Mouse (Mus musculus) macrophage (primary cell): ENCODE results near the gene Tph1. TPM values are rescaled to one million over a fixed set of nuclear protein-coding genes. Genes with fewer than 3 reads are reported as not detected.
A peak's percentile ranks its signal among the peaks of the same experiment; 100 is the strongest.

ENCODE experiments used
- H3K27ac ChIP-seq: fragments of 350-480 bp; formaldehyde crosslinking; 2 replicates; pipeline ENCODE4 v1.9.0; 2021
- H3K36me3 ChIP-seq: fragments of 350-480 bp; formaldehyde crosslinking; 2 replicates; pipeline ENCODE4 v1.9.0; 2021; ENCODE audit errors: inconsistent target
- H3K4me3 ChIP-seq: fragments of 350-480 bp; formaldehyde crosslinking; 2 replicates; pipeline ENCODE4 v1.9.0; 2021; ENCODE audit errors: inconsistent target
- H3K79me2 ChIP-seq: fragments of 350-480 bp; formaldehyde crosslinking; 2 replicates; pipeline ENCODE4 v1.9.0; 2021; ENCODE audit errors: inconsistent target
- WGBS: methylation state at CpG from one replicate; pipeline ENCODE4 v1.1.7; 2026; ENCODE audit warnings: inconsistent platforms; ENCODE audit not compliant: missing documents; 5-methylcytosine and 5-hydroxymethylcytosine counted together
- polyA plus RNA-seq: library from polyadenylated mRNA; stranded (reverse); fragments of 250-400 nt; gene quantifications from 3 replicates; pipeline ENCODE4 v1.2.4, GENCODE M21; 2018; ENCODE audit warnings: inconsistent platforms

Gene Tph1
- polyA plus RNA-seq, 1 experiment from 2014 or later: not detected

DNA sequence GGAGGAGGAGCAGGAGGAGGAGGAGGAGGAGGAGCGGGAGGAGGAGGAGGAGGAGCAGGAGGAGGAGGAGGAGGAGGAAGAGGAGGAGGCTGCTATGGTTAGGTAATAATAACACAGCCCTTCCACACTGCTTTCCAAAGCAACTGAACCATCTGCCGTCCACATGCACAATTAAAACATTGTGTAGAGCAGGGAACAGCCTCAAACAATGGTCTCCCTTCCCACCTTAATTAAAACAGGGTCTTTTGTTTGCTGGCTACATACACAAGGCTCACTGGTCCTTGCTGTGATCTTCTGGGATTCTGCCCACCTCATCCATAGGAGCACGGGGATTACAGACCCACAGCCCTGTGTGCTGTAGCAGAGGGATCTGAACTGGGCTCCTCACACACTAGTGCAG, 48.4 kb downstream of the Tph1 start:
- no peaks in the 10 kb centered on the region for H3K79me2 ChIP-seq
- no peak overlapping the region for H3K27ac ChIP-seq
- H3K4me3 ChIP-seq: no peak overlapping the region
- 100% methylated on average over 2 of the region's 3 CpGs for WGBS
- peaks cover 12% of the 10 kb centered on the region; the same call in 1 of the 2 replicates for H3K36me3 ChIP-seq

- Histone ChIP-seq H3K27ac (no peak overlapping the region), H3K79me2 (no peaks in the 10 kb centered on the region), H3K36me3 (peaks cover 12% of the 10 kb centered on the region; the same call in 1 of the 2 replicates), H3K4me3 (no peak overlapping the region)
- WGBS: 94% methylated on average over 23 of the region's 23 CpGs
Observed at GRCm38 (mm10) chr7:46618416-46619110, 53.8 kb downstream of the Tph1 start.

DNA sequence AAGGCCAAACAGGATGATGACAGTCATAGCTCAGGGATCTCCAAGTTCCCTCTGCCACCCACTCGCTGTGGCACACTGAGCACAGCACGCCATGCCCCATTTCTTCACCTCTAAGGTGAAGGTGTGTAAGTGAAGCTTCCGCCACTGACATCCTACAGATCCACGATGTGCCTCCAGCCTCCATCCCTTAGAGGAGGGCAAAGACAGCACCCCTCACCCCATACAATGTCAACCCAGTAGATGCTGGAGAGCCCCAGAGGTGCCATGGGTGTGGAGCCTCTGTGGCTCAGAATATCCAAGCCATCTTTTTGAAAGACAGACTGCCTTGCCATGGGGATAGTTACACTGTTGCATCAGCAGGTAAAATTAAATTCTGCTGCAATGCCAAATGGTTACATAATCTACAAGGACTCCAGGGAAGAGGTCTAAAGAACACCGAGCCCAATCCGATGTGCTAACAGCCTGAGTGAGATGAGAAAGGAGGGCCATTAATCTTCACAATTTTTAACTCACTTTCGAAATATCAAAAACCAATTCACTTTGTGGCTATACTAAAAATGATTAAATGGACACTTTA, 55.8 kb downstream of the Tph1 start:
- Histone ChIP-seq H3K4me3 (no peak overlapping the region), H3K36me3 (peaks cover 15% of the 10 kb centered on the region; the same call in 1 of the 2 replicates), H3K79me2 (no peaks in the 10 kb centered on the region), H3K27ac (peak overlapping the region; percentile 69)
- 94% methylated on average over 5 of the region's 7 CpGs for WGBS

- Histone ChIP-seq H3K36me3 (peaks cover 8% of the 10 kb centered on the region; the same call in 1 of the 2 replicates), H3K79me2 (no peaks in the 10 kb centered on the region), H3K4me3 (no peak overlapping the region), H3K27ac (peak overlapping the region; percentile 69)
- 24% methylated on average over 5 of the region's 5 CpGs for WGBS
Observed at GRCm38 (mm10) chr7:46615256-46615977, 56.9 kb downstream of the Tph1 start.

- Histone ChIP-seq H3K79me2 (no peaks in the 10 kb centered on the region), H3K36me3 (0 out of 2 replicates have a peak, but pooled peaks cover 4% of the 10 kb centered on the region), H3K4me3 (no peak overlapping the region), H3K27ac (peak overlapping the region; percentile 69; the same call in 1 of the 2 replicates)
- 98% methylated on average over 9 of the region's 12 CpGs for WGBS
Observed at GRCm38 (mm10) chr7:46614263-46614662, 58.1 kb downstream of the Tph1 start.

DNA sequence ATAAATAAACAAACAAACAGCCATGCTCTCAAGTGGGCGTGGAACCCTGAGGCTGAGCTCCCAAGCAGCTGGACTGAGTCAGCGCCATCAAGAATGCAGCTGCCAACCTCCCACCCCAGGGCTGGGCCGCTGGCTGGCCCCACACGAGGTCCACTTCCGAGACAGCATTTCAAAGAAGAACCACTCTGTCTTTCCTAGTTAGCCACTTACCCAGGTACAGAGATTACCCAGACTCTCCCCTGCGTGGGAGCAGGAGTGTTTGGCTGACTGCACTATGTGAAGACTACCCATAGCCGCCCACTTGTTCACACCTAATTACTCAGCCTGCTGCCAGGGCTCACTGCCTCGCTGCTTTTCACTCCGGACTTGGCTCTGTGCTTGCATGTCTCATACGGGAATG, 59.2 kb downstream of the Tph1 start:
- H3K27ac ChIP-seq: no peak overlapping the region
- no peak overlapping the region for H3K4me3 ChIP-seq
- 93% methylated on average over 10 of the region's 10 CpGs for WGBS
- no peaks in the 10 kb centered on the region for H3K79me2 ChIP-seq
- H3K36me3 ChIP-seq: 0 out of 2 replicates have a peak, but pooled peaks cover 4% of the 10 kb centered on the region

- WGBS: 93% methylated on average over 6 of the region's 6 CpGs
- H3K4me3 ChIP-seq: no peak overlapping the region
- H3K79me2 ChIP-seq: no peaks in the 10 kb centered on the region
- H3K27ac ChIP-seq: no peak overlapping the region
- 0 out of 2 replicates have a peak, but pooled peaks cover 4% of the 10 kb centered on the region for H3K36me3 ChIP-seq
Observed at GRCm38 (mm10) chr7:46612421-46612937, 59.9 kb downstream of the Tph1 start.

DNA sequence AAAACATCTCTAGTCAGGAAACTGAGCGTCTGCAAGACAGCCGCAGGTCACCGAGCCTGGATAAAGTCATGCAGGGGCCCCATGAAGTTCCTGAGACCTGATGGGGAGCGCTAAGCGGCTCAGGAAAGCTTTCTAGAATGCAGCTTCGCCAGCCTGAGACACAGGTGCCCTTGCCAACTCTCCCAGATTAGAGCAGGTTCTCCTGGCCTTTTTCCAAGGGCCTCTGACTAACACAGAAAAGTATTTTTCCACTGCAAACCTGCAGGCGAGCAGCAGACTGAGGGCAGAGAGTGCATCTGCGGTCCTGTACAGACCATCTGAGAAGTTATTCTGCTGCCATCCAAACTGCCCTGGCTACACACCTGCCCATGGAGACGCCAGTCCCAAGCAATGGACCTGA, 60.4 kb downstream of the Tph1 start:
- Histone ChIP-seq H3K36me3 (0 out of 2 replicates have a peak, but pooled peaks cover 4% of the 10 kb centered on the region), H3K27ac (no peak overlapping the region)
- 96% methylated on average over 9 of the region's 9 CpGs for whole genome bisulfite sequencing

DNA sequence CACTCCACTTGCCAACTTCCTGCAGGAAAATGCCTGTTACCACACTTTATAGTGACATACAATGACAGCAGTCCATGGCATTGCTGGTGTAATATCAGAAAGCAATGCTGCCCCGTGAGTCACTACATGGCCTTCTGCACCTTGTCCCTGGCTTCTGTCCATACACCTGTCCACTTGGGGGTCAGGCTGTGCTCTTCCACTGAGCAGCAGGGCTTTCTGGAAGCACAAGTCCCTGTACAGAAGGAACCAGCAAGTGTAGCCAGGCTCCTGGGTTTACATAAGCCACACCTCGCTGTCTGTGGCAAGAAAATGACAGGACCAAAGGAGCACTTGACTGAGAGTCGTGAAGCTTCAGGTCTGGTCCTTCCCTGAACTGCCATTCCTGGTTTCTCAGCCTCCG, 63.0 kb downstream of the Tph1 start:
- H3K79me2 ChIP-seq: no peaks in the 10 kb centered on the region
- WGBS: 94% methylated on average over 4 of the region's 4 CpGs
- H3K36me3 ChIP-seq: 0 out of 2 replicates have a peak, but pooled peaks cover 4% of the 10 kb centered on the region
- no peak overlapping the region for H3K4me3 ChIP-seq
- H3K27ac ChIP-seq: no peak overlapping the region

More for the DNA sequence above, 60.4 kb downstream of the Tph1 start:
- H3K4me3 ChIP-seq: no peak overlapping the region
- no peaks in the 10 kb centered on the region for H3K79me2 ChIP-seq

DNA sequence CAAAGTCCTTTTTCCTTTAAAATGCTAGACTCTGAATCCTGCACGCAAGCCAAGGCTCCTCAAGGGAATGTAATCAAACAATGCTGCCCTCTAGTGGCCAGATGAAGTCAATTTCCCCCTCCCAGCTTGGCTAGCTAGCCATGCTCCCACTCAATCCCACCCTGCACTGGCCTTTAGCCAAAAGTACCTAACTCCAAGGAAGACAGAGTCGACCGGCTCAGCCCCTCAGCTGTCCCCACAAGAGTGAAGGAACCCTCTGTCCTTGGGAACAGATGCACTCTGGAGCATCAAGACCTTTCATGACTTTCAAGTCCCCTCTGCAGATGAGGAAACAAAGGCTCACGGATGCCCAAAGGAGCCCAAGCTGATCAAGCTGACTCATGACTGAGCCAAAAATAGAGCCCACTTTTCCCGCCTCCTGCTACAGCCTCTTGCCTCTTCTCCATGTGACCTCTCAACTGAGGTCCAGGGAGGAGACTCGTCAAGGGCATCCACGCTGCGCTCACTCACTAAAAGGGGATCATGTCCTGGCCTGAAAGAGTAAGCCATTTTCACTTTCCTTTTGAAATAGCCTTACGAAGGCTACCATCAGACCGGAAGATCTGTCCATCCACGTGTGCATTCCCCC, 64.8 kb downstream of the Tph1 start:
- peak overlapping the region; percentile 69 for H3K27ac ChIP-seq

DNA sequence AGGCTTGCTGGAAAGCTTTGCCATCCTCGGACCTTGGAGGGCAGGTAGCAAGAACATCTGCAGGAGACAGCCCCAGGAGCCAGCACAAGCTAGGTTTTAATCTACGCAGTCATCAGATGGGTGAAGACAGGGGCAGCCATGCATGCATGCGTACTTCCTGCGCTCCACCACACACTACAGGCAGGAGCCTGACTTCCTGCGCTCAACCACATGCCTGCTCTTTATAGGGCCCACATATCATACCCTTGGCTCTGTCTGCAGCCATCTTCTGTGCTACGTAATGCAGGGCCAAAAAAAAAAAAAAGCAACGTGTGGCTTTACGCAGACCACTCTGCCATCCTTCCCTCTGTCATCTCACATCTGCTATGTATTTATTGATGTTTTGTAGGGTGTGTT, 65.3 kb downstream of the Tph1 start:
- WGBS: 58% methylated on average over 8 of the region's 8 CpGs
- no peaks in the 10 kb centered on the region for H3K36me3 ChIP-seq
- no peak overlapping the region for H3K4me3 ChIP-seq
- no peaks in the 10 kb centered on the region for H3K79me2 ChIP-seq
- peak overlapping the region; percentile 69 for H3K27ac ChIP-seq

More for the DNA sequence above, 64.8 kb downstream of the Tph1 start:
- Histone ChIP-seq H3K36me3 (0 out of 2 replicates have a peak, but pooled peaks cover 2% of the 10 kb centered on the region), H3K79me2 (no peaks in the 10 kb centered on the region), H3K4me3 (no peak overlapping the region)
- 36% methylated on average over 11 of the region's 11 CpGs for WGBS

DNA sequence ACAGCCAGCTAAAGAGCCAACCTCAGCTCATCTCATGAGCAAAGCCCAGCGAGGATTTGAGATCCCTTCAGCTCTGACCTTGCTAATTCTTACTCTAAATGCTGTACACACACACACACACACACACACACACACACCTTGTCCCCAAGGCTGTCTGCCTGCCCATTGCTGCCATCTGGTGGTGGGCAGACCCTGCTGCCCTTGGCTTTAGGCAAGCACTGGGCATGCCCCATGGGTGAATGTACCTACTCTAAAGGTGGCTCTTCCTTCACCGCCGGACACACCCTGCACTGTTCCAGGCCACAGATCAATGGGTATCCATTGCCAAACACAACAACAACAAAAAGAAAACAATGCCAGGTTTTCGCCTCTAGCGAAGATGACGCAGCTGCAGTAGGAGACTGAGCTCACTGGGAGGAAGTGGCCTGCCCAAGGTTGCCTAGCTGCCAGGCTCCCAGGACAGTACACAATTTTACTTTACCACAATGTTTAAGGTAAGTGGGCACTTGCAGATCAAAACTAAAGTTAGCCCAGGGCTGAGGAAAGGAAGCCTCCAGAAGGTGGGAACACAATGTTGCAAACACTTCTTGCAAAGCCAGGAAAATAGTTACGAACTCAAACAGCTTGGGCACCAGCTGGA, 65.8 kb downstream of the Tph1 start:
- Histone ChIP-seq H3K36me3 (no peaks in the 10 kb centered on the region), H3K79me2 (no peaks in the 10 kb centered on the region), H3K4me3 (no peak overlapping the region), H3K27ac (peak overlapping the region; percentile 69)
- 83% methylated on average over 7 of the region's 7 CpGs for WGBS

- Histone ChIP-seq H3K27ac (no peak overlapping the region), H3K4me3 (no peak overlapping the region), H3K79me2 (no peaks in the 10 kb centered on the region), H3K36me3 (no peaks in the 10 kb centered on the region)
- WGBS: 93% methylated on average over 7 of the region's 7 CpGs
Observed at GRCm38 (mm10) chr7:46603051-46603450, 69.3 kb downstream of the Tph1 start.

- no peak overlapping the region for H3K4me3 ChIP-seq
- no peaks in the 10 kb centered on the region for H3K36me3 ChIP-seq
- H3K79me2 ChIP-seq: no peaks in the 10 kb centered on the region
- 92% methylated on average over 4 of the region's 4 CpGs for WGBS
- no peak overlapping the region for H3K27ac ChIP-seq
Observed at GRCm38 (mm10) chr7:46602079-46602478, 70.3 kb downstream of the Tph1 start.
